Mouse (Mus musculus): ENCODE measurements around the gene Klhl35. TPM values are rescaled to one million over a fixed set of nuclear protein-coding genes. Genes with fewer than 3 reads are reported as not detected.
A peak's percentile ranks its signal among the peaks of the same experiment; 100 is the strongest.

Klhl35 gene
- total RNA-seq (2022) = not detected

GRCm38 (mm10) chr7:99465811-99466210, at the start of gene Klhl35:
Gene Klhl35, plus strand, starts transcription at chr7:99466004.
- no peak for DNase-seq (ENCODE audit: low spot score in 2 of 2)

- DNase-seq (ENCODE audit: low spot score in 2 of 2) = peak; percentile 46 to 49
Observed at GRCm38 (mm10) chr7:99419311-99419710, 46.5 kb upstream of the Klhl35 start.

DNA sequence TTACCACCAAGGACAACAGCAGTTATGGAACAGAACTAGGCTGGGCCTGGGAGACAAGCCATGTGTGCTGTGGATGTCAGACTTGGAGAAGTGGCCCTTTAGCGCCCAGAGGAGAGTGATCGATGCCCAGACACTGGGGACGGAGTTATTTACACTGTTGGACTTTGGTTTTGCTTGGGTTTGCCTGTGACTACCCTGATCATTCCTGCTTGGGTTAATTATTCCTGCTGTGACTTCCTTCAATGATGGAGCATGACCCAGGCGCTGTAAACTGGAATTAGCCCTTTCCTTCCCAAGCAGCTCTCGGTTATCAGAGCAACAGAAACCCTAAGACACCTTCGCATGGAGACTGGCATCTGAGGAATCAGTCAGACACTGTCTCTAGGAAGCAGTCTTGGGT, 44.8 kb upstream of the Klhl35 start:
- no peak for DNase-seq (ENCODE audit: low spot score in 2 of 2)

GRCm38 (mm10) chr7:99424538-99425155, 41.2 kb upstream of the Klhl35 start:
- peak in 1 of 2 experiments; percentile 31 for DNase-seq (ENCODE audit: low spot score in 2 of 2)

GRCm38 (mm10) chr7:99425706-99426105, 40.1 kb upstream of the Klhl35 start:
- no peak for DNase-seq (ENCODE audit: low spot score in 2 of 2)

GRCm38 (mm10) chr7:99427031-99427430, 38.8 kb upstream of the Klhl35 start:
- DNase-seq (ENCODE audit: low spot score in 2 of 2) = no peak

DNA sequence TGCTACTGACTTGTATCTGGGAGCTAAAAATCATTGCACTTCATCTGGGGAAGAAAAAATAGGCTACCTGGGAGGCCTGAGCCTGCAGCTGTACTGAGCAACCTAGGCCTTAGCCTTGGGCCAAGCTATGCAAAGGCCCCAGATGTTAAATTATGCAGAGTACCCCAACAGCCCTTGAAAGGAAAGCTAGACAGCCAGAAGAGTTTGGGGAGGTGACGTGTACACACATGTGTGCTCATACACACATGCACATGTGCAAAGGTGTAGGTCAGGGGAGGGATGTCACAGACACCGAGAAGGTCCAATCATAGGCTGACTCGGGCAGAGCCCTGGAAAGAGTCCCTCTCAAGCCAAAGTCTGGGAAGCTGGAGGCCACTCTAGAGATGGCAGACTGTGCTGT, 37.8 kb upstream of the Klhl35 start:
- no peak for DNase-seq (ENCODE audit: low spot score in 2 of 2)

GRCm38 (mm10) chr7:99428836-99429235, 37.0 kb upstream of the Klhl35 start:
- no peak for DNase-seq (ENCODE audit: low spot score in 2 of 2)

GRCm38 (mm10) chr7:99429786-99430185, 36.0 kb upstream of the Klhl35 start:
- no peak for DNase-seq (ENCODE audit: low spot score in 2 of 2)

DNA sequence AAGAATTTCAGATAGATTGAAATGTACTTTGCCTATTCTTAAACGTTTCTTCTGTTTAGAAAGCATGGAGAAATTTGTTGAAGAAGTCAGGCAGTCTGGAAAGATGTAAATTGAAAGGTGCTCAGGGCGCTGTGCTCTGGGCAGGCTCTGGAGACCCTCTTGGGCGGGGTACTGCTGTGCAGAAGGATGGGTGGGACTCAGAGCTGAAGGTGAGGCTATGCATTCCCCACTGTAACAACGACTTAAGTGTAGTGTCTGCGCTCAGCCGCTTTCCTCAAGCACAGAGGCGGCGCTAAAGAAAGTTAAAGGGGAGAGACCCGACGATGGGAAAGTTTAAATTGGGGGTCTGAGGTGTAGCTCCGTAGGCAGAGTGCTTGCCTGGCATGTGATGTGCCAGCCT, 35.6 kb upstream of the Klhl35 start:
- DNase-seq (ENCODE audit: low spot score in 2 of 2) = no peak

DNA sequence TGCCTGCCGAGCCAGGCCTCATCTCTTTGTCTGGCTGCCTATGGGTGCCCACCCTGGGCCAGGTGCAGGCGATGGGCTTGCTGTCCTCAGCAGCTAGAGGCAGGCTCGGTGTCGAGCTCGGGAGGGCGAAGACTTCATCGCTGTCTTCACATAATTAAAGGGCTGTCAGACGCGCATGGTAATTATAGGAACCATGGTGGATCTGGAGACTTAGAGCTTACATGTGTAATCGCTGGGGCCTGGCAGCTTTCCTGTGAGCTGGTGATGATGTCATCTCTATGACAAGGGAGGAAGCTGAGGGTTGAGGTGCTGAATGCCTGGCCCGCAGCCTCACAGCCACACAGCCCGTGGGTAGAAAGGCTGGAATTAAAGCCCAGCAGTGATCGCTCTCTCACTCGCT, 33.6 kb upstream of the Klhl35 start:
- DNase-seq (ENCODE audit: low spot score in 2 of 2) = no peak

- DNase-seq (ENCODE audit: low spot score in 2 of 2) = no peak
Observed at GRCm38 (mm10) chr7:99432863-99433262, 32.9 kb upstream of the Klhl35 start.

DNA sequence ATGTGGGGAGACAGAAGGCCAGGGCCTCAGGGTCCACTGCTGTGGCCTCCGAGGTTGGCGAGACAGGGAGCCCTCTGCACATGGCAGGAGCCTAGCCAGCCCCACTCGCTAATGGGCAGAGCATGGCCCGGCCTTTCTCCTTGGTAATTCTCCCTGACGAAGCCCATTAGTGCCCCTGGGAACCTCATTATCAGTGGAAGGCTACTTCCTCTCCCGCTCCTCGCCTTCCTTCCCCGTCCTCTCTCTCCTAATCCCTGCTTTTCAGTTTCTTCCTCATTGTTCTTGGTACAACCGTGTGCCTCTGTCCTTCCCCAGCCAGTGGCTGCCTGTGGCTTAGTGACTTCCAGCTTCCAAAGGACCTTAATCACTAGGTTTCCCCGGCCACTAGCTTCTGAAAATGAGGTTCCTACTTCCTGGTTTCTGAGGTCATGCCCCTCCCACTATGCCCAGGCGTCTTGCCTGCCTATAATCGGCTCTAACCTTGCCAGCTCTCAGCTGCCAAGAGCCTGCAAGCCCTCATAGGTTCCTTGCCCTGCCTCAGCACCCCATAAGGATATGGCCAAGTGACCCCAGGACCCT, 31.0 kb upstream of the Klhl35 start:
- no peak for DNase-seq (ENCODE audit: low spot score in 2 of 2)

GRCm38 (mm10) chr7:99436530-99436929, 29.3 kb upstream of the Klhl35 start:
- DNase-seq (ENCODE audit: low spot score in 2 of 2) = no peak

GRCm38 (mm10) chr7:99438881-99439280, 26.9 kb upstream of the Klhl35 start:
- no peak for DNase-seq (ENCODE audit: low spot score in 2 of 2)

DNA sequence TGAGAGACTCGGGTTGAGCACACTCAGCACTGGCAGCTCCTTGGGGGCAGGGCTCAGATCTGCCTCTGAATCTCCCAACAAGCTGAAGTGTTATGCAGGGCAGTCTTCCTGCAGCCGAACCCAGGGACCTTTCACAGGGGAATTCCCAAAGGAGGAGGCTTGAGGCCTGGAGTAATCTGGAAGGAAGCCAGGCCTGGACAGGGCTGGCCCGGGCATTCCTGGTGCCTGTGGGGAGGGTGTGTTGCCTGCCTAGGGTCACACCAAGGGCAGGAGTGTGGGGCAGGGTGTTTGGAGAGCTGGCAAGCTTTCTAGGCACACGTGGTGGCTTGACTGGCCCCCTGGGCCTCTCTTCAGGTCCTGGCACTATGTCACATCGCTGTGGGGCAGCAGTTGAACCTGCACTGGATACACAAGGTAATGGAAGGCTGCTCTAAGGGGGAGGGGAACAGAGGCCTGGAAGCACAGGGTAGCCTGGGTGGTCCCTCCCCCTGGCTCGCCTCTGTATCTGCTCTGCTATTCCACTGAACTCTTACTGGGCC, 24.2 kb upstream of the Klhl35 start:
- no peak for DNase-seq (ENCODE audit: low spot score in 2 of 2)

GRCm38 (mm10) chr7:99443164-99443563, 22.6 kb upstream of the Klhl35 start:
- no peak for DNase-seq (ENCODE audit: low spot score in 2 of 2)

DNA sequence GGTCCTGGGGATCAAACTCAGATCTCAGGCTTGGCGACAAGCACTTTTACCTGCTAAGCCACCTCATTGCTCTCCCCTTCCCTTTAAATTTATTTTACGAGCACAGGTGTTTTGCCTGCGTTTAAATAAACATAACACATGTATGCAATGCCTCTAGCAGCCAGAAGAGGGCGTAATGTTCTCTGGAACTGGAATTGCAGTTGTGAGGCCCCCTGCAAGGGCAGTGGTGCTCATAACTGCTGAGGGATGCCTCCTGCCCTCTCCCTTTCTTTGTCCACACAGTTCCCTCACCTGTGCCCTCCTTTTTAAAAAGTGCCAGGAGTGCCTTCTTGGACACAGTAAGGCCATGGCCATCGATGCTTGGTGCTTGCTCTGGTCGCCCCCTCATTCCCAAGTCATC, 21.8 kb upstream of the Klhl35 start:
- no peak for DNase-seq (ENCODE audit: low spot score in 2 of 2)

- no peak for DNase-seq (ENCODE audit: low spot score in 2 of 2)
Observed at GRCm38 (mm10) chr7:99445833-99446232, 20.0 kb upstream of the Klhl35 start.

- DNase-seq (ENCODE audit: low spot score in 2 of 2) = no peak
Observed at GRCm38 (mm10) chr7:99447323-99447722, 18.5 kb upstream of the Klhl35 start.

DNA sequence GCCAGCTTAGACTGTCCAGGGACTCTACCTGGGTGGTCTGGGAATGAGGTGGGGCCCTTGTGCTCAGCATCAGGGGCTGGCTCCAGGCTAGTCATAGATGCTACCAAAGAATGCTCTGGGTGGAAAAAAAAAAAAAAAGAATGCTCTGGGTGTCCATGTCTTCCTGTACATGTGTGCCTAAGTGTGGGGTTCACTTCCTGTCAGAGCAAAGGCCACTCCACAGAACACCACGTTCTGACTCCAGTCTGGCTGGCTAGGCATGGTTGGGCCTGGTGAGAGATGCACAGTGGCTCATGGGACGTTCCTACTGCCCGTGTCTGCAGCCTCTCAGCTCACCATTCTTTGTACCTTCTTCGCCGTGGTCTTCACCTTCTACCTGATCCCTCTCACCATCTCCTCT, 17.2 kb upstream of the Klhl35 start:
- DNase-seq (ENCODE audit: low spot score in 2 of 2) = no peak

GRCm38 (mm10) chr7:99449063-99449462, 16.7 kb upstream of the Klhl35 start:
- no peak for DNase-seq (ENCODE audit: low spot score in 2 of 2)

GRCm38 (mm10) chr7:99449751-99450150, 16.1 kb upstream of the Klhl35 start:
- DNase-seq (ENCODE audit: low spot score in 2 of 2) = no peak
